Mouse (Mus musculus): ENCODE data around the gene Wtip.
"Not testable (repeated sequence)": the region's sequence is repeated elsewhere in the genome, so short reads cannot be mapped to it uniquely, and the experiment has no call there.

The Wtip gene

GRCm38 (mm10) chr7:34120636-34121035, 12.4 kb downstream of the Wtip start:
- not testable (repeated sequence) for DNase-seq (ENCODE audit: low spot score)

GRCm38 (mm10) chr7:34116601-34117000, 16.5 kb downstream of the Wtip start:
- no peak for DNase-seq (ENCODE audit: low spot score)

GRCm38 (mm10) chr7:34109190-34109589, 23.9 kb downstream of the Wtip start:
- no peak for DNase-seq (ENCODE audit: low spot score)

- DNase-seq (ENCODE audit: low spot score): no peak
These were observed 31.8 kb downstream of the Wtip start for GRCm38 (mm10) chr7:34101276-34101675.

- DNase-seq (ENCODE audit: low spot score): no peak
These were observed 33.1 kb downstream of the Wtip start for GRCm38 (mm10) chr7:34100002-34100401.

GRCm38 (mm10) chr7:34094911-34095481, 38.1 kb downstream of the Wtip start, which contains the start of gene Scgb1b30:
TSS of gene Scgb1b30 (plus strand) at chr7:34095431.
- no peak for DNase-seq (ENCODE audit: low spot score)

GRCm38 (mm10) chr7:34068132-34068531, 64.9 kb downstream of the Wtip start:
- DNase-seq (ENCODE audit: low spot score): not testable (repeated sequence)
